Mouse (Mus musculus): ENCODE measurements around the gene Sv2a.

Sv2a gene

DNA sequence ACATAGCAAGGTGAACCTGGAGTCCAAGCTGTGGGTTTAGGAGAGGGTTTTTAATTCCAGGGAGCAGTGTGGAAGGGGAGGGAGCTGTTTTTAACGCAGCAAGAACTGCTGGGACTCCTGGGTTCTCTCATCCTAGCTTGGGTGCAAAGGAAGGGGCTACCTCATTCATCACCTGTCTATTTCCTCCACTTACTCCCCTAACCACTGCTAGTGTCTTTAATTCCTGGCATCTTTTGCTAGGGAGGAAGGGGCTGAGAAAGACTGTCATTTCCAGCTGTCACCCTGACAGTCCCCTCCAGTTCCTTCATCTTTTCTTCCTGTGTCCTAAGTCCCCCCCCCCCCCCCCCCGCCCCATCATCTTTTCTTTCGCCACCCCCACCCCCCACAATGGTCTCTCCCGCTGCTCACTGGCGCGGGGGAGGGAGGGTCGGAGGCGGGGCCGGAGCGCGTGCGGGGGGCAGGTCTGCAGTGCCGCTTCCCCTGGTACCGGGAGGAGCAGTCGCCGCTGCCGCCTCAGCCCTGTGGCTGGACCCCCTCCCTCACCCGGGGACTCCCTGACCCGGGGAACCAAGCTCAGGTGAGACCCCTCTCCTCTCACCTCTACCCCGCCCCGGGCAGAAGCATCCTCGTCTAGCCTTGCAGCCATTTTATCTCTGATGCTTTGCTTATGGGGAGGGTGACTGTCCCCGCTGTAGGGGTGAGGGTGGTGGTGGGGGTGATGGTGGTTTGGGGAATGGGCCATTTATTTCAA lies at the start of gene Sv2a:
Sv2a (plus strand) TSS at position 425 of the 751 bp plus-strand sequence.
- in situ Hi-C loops (cut with MseI, MboI), result no loop called here

DNA sequence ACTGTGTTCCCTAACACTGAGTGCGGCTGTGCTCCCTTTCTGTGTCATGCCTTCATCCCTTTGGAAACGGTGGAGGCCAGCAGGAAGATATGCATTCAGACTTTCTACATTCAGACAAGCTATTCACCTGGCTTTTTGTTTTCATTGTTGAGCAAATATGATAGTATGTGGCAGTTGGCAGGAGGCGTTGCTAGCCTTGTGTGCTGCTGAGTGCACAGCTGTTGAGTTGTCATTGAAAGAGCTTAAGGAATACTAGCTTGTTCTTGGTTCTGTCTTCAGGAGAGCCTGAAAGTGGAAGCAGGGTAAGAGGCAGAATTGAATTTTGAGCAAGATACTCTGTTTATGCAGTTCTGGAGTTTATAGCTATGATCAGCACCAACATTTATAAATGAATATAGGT lies 48.5 kb upstream of the Sv2a start:
- in situ Hi-C loops (cut with MseI, MboI), result no loop called here

DNA sequence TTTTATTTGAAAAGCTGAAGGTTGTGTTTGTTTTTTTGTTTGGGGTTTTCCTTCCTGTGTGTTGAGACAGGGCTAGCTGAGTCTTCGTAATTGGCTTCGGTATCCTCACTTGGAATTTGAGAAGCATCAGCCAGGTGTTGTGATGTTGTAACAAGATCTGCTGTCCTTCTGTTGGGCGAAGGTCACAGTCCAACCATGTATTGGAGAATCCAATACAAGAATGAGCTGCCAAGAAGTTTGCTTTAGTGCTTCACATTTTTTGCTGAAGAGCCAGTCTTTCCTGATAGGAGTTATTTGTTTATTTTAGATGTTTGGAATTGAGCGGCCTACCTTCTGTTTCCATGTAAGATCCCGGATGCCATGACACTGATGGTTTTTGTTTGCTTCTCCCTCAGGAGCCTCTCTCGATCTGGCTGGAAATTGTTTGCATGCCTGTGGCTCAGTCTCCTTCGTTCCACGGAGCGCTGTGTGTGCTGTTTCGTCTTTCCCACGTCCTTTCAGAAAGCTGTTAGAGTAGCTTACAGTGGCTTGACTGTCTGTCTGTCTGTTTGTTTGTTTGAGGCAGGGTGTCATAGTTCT lies 47.5 kb upstream of the Sv2a start:
- in situ Hi-C loops (cut with MseI, MboI), result no loop called here

DNA sequence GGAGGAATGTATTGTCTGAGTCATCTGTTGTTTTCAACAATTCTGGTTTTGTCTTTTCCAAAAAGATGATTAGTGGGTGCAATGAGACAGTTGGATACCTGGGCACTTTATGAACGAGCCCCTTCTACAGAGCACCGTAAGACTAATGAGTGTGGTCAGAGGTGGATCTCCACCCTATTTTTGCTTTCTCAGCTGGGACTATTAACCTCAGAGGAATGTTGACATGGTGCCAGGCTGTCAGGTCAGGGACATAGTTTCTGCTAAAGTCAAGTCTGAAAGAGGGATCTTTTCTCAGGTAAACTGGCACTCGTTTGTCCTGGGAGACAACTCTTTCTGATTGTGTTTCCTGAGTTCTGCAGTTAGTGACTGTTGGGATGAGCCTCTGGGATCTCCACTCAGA lies 45.9 kb upstream of the Sv2a start:
- in situ Hi-C loops (cut with MseI, MboI), result no loop called here

DNA sequence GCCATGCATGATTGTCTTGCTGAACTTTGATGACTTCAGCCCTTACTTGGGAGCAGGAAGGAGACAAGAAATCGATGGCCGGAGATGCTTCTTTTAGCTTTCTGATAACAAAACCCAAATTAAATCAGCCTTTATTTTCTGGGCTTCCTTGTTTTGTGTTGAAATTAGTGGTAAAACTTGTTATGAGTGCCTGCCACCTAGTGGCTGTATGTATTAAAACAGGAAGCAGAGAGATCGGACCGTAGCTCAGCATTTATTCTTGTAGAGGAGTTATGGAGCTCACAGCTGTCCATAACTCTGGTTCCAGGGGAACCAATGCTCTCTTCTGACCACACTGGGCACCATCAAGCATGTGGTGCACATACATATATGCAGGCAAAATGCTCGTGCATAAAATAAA lies 33.0 kb upstream of the Sv2a start:
- in situ Hi-C loops (cut with MseI, MboI), result loop anchor here (5.0 kb wide), 2 partner anchors 61 to 66 kb away; no protein-coding TSS in a partner anchor

DNA sequence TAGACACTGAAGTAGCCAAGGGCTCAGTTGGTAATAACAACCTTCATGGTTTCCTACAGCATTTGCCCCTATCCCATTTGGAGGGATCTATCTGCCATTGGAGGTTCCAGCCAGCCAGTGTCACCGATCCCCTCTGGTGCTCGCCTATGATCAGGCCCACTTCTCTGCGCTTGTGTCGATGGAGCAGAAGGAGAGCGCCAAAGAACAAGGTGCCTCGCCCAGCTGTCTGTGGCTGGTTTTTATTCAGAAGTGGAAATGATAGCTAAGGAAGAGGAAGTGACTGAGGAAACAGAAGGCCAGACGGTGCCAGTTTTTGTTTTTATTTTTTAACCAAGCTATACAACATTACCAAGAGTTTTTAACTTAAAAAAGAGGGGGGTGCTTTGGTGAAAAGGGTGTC lies 29.1 kb upstream of the Sv2a start:
- in situ Hi-C loops (cut with MseI, MboI), result no loop called here

DNA sequence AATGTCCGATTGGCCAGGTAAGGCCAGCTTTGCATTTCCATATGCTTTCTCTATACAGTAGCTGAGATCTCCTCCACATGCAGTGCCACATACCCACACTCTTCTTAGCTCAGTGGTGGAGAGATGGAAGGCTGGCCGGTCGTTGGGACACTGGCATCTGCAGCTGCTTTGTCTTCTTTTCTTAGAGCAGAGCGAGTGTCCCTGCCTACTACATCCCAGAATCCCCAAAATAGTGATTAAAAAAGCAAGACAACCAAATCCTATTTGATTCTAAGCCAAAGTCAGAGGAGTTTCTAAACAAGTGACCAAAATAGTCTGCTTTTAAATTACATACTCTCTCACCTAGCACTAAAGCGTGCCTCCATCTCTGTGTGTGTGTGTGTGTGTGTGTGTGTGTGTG lies 28.3 kb upstream of the Sv2a start:
- in situ Hi-C loops (cut with MseI, MboI), result no loop called here

DNA sequence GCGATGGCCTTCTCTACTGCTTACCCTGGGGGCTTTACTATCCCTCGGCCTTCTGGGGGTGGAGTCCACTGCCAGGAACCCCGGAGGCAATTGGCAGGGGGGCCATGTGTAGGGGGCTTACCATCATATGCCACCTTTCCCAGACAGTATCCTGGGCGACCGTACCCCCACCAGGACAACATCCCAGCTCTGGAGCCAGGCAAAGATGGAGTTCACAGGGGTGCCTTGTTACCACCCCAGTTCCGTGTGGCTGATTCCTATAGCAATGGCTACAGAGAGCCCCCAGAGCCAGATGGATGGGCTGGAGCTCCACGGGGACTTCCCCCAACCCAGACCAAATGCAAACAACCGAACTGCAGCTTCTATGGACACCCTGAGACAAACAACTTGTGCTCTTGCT lies 25.4 kb upstream of the Sv2a start:
- in situ Hi-C loops (cut with MseI, MboI), result no loop called here

DNA sequence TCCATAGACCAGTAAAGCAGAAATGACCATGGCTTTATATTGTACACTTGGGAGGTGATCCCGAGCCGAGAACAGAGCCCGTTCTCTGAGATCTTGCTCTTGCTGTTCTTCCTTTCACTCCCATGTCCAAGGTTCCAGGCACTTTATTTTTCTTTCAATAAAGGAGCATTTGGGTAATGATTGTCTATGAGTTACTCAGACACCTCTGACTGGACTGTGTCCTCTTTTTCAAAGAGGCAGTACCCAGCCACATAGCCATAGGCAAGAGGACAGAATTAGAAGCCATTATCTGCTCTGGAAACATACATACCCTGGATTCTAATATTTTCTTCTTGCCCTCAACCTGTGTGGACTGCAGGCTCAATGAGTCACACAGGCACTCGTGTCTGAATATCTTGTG lies 21.1 kb upstream of the Sv2a start:
- in situ Hi-C loops (cut with MseI, MboI), result no loop called here

DNA sequence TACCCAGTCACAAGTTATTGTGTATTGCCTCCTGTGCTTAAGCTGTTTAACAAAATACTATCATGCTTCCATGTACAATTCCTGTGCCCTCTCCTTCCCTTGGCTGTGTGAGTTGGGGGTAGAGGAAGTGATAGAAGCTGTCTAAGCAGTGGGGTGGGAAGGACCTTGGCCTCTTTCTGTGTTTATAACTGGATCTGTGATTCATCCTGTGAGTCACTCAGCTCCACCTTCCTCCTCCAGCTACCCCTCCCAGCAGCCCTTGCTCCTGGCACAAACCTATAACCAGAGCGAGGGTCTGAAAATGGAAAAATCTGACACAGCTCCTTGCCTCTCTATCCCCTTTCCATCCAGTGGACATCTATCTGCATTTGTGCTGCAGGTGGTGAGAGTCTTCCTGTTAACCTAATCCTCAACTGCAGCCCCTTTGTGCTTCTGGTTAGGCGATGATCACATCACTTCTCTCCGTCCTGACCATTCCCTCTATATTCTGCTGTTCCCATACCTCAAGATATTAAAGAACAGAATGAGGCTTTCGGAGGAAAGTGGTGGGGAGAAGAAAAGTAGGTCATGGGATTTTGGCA lies 20.6 kb upstream of the Sv2a start:
- in situ Hi-C loops (cut with MseI, MboI), result no loop called here

DNA sequence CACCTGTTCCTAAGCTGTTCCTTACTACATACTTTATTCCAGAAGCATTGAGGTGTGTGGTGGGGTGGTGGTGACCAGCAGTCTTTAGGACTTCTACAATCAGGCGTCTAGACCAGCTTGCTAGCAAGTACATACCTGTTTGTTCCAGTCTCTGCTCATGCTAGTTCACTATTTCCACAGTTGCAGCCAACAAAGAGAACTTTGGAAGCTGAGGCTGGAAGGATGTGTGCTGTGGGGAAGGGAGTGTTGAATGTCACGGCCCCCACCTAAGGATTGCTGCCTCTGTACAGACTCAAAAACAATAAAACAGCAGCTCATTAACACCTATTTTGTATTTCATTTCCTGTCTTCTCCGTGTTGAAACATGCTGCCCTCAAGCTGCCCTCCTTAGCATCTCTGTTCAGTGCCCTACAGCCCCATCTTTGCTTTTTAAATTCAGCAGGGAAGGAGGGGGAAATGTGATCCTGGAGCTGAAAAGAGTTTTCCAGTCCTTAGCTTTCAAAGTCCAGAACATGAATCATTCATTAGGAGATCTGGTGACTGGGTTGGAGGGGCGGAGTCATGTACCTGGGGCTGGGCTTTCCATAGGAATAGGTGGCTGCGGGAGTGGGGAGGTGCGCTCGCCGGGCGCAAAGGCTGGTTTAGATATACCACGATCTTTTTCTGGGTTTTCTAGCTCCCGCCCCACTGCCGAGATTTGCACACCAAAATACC lies 20.0 kb upstream of the Sv2a start:
- in situ Hi-C loops (cut with MseI, MboI), result no loop called here

DNA sequence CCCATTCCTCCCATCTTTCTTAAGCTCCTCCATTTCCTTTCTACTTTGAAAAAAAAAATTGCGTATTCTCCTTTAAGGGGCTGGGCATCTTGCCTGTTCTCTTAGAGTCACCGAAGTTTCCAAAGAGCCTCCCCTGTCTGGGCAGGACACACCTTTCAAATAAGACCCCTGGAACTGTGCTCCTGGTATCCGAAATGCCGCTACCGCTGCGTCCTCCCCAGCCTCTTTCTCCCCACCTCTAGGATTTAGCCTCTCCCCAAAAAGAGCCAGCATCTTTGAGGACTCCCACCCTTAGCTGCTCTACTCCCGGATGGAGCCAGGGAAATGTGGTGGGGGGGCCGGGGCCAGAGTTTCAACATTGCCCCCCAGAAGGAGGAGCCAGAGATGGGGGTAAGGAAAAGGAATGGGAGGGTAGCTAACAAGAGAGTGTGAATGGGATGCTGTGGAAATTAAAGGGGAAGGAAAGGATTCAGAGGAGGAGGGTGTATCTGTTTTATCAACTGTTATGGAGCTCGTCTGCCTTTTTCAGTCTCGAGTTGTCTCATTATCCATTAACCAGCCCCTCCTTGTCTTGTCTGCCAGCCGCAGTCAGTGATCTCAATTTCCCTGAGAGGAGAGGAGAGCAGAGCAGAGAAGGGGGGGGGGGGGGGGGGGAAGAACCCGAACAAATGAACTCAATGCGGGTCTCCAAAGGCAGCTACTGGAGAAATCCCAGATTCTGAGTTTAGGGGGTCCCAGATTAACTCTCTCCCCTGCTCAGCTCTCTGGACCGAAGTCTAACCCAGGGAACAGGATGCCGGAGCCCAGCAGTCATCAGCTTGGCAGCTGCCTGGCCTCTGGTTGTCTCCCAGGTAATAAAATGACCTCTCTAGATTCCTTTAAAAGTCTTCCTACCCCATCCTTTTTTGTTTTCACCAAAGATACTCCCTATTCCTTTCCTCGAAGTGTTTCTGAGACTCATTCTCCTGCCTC lies 18.8 kb upstream of the Sv2a start, which contains the start of gene Mtmr11:
Mtmr11 (plus strand) TSS at position 136 of the 972 bp plus-strand sequence.
- in situ Hi-C loops (cut with MseI, MboI), result no loop called here

DNA sequence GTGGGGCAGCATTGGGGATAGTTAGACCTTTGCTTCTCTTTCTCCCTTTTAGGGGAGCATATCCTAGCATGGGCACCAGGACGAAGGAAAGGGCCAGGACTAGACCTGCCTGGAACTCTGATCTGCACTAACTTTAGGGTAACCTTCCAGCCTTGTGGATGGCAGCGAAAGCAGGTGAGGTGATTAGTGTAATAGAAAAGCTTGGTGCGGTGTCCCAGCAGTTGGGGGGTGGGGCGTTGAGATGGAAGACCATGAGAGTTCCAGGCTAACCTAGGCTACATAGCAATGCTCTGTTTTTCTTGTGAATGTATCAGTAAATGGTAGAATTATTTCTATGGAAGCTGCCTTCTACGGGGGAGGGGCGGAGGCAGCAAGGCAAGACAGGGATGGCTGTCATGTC lies 17.9 kb upstream of the Sv2a start:
- in situ Hi-C loops (cut with MseI, MboI), result no loop called here

DNA sequence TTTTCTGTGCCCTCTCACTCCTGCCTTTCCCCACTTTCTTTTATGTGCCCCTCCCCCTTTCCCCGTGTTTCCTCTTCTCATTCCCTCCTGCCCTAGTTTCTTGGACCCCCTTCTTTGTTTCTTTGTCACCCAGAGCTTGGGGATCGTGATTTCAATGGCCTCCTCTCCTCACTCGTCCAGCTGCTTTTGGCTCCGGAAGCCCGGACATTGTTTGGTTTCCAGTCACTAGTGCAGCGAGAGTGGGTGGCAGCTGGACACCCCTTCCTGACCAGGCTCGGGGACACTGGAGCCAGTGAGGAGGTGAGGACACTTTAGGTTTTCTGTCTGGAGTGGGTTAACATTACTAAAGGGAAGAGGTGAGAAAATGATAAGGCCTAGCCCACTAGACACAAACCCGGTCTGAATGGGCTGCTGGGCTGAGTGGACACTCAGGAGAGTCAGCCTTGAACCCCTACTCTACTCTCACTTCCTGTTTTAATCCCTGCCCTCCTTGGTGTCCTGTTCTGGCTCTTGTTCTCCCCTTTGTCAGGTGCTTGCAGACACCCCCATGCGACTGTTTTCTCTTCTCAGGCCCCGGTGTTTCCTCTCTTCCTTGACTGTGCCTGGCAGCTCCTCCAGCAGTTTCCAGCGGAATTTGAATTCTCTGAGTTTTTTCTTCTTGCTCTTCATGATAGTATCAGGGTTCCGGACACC lies 12.3 kb upstream of the Sv2a start:
- in situ Hi-C loops (cut with MseI, MboI), result no loop called here

DNA sequence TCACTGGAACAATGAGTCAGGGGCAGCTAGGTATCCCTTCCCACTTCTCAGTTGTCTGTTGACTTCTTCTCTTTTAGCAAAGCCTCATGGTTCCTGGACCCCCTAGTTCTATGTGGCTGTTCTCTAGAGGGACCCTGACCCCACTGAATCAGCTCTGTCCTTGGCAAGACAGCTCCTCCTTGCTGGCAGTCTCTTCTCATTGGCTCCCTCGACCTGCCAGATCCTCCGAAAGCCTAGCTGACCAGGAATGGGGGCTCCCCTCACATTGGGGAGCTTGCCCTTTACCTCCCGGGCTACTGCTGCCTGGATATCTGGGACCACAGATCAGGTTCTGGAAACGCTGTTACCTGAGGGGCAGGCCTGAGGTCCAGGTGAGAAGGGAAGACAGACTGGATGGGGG lies 10.7 kb upstream of the Sv2a start:
- in situ Hi-C loops (cut with MseI, MboI), result no loop called here

DNA sequence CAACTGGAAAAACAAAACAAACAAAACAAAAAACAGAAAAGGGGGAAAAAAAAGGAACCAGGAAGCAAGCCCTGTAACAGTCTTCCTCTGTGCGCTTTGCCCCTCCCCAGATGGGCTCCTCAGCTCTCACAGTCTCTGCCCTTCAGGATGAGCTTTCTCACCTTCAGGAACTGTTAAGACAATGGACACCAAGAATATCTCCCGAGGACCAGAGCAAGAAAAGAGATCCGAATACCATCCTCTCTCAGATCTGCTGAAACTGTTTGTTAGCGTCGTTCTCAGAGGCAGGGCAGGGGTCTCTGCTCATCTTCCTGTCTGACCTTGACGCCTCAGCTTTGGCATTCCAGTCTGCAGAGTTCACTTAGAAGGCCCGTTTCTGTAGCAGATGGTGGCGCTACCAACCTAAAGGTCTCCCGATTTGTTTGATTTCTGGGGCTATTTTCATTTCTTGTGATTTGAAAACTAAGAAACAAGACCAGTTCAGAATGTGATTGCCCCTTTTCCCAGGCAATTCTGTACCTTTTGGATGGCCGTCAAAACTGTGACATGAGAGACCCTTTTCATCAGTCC lies 9.9 kb upstream of the Sv2a start:
- in situ Hi-C loops (cut with MseI, MboI), result no loop called here

DNA sequence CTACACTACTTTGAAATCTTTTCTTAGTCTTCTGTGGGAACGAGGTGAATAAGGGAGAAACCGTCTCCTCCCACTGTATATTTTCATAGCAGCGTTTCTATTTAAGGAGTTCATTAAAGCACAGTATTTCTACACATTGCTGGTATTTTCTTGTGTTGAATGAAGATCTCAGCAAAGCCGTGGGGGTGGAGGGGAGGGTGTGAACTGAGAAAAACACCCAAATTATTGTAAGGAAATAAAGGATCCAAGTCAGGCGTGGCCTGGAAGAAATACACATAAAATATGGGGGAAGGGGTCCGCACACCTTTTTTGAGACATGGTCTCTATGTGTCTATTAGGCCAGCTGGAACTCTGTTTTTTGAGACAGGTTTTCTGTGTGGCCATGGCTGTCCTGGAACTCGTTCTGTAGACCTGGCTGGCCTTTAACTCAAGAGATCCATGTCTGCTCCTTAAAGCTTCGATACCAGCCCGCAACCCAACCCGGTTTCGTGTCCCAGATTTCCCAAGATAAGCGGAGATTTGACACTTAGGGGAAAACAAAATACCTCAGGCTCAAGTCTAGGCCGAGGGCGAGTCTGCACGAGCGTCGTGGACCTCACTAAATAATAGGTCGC lies 9.3 kb upstream of the Sv2a start:
- in situ Hi-C loops (cut with MseI, MboI), result no loop called here

DNA sequence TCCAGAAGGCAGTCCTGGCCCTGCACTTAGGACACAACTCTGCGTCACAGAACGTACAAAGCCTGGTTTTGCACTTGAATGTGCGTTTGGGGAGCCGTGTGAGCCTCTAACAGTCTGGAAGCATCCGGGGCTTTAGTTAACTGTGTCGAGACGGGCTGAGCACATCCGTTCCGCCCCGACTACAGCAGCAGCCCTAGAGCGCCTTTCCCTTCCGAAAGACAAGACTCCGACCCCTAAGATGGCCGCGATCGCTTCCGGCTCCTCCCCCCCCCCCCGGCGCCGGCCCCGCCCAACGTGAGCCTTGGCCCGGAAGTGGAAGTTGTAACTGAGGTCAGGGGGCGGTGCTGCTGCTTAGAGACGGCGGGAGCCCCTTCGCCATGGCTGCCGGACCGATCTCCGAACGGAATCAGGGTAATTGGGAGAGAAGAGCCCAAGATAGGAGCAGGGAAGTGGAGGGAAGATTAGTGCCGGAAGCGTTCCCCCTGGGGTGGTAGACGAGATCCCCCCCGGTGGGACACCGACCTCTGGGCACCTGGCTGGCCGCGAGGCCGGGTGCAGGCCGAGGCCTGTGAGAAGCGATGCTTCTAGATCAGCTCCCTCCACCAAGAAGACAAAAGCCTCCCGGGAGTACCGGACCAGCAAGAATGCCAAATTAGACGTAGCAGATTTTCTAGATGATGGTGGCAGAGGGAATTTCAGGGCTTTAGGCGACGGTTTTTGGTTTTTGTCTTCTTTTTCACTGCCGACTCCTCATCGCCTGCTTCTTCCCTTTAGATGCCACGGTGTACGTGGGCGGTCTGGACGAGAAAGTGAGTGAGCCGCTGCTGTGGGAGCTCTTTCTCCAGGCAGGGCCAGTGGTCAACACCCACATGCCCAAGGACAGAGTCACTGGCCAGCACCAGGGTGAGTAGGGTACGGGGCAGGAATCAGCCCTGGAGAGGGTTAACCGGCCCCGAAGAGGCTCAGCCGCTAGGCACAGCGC lies 8.5 kb upstream of the Sv2a start, which contains the start of gene Sf3b4:
Sf3b4 (plus strand) TSS at position 136 of the 982 bp plus-strand sequence.
- in situ Hi-C loops (cut with MseI, MboI), result no loop called here

DNA sequence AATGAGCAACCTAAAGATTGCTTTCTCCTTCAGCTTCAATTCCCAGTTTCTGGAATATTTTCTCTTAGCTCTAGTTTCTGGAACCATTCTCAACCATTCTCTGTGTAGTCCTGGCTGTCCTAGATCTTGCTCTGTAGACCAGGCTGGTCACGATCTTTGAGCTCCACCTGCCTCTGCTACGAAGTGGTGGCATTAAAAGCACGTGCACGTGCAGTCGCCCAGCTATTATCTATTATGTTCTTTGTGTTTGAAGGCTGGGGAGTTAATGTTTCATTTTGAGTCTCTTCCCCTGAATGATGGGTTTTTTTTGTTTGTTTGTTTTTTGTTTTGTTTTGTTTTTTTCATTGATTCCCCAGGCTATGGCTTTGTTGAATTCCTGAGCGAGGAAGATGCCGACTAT lies 7.8 kb upstream of the Sv2a start:
- in situ Hi-C loops (cut with MseI, MboI), result no loop called here
